22 mouse cellular contexts compared by ENCODE assay signal in the genomic region with DNA sequence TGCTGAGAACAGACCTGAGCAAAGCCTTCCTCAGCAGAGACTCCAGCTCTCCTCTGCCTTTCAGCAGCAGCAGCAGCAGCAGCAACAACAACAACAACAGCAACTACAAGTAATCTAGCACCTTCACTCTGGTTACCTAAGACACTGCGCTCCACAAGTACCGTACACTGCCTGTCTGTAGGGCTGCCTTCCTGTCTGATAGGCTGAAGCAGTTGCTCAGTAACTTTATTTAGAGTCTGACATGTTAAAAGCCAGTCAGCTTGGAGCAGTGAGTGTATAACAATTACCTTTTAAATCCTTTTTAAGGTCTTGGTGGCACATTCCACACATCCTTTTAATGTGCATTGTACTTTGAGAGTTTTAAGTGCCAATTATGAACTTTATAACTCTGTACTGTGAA. TPM values are rescaled to one million over a fixed set of nuclear protein-coding genes. Genes with fewer than 3 reads are reported as not detected.
"Had no signal": no experiment of that assay in that cellular context is flagged by ENCODE, and none has a peak within 500 bp of the region (broad histone marks: within the 10 kb centered on the region; RNA-seq: fewer than 3 reads in every experiment).

No protein-coding gene starts in this region.

- H3K4me3 ChIP-seq: midbrain, embryonic 10.5 days; midbrain, embryonic 12.5 days; myocyte; neural tube, embryonic 13.5 days; neural tube, embryonic 15.5 days had no signal

- H3K4me1 ChIP-seq: midbrain, embryonic 10.5 days; midbrain, embryonic 12.5 days; neural tube, embryonic 13.5 days had no signal

- H3K27me3 ChIP-seq: midbrain, embryonic 12.5 days; neural tube, embryonic 13.5 days; neural tube, embryonic 15.5 days had no signal

- H3K9me3 ChIP-seq: midbrain, embryonic 10.5 days; midbrain, embryonic 12.5 days; neural tube, embryonic 13.5 days; neural tube, embryonic 15.5 days had no signal

- DNase-seq: lung, adult 18-20 months; lung, embryonic 14.5 days; lung, postnatal 10 days; lung, postnatal 4 days; midbrain, embryonic 14.5 days; retina, postnatal 1 day; right cerebral cortex, adult 18-20 months; right cerebral cortex, postnatal 25 days; right cerebral cortex, postnatal 4 days; spleen, adult 18-20 months; thymus, adult 18-20 months; thymus, postnatal 14 days; thymus, postnatal 36 days had no signal

- ATAC-seq: midbrain, embryonic 16.5 days had no signal

- H3K9ac ChIP-seq: lung, embryonic 14.5 days; midbrain, embryonic 12.5 days; neural tube, embryonic 13.5 days; neural tube, embryonic 15.5 days had no signal

- H3K27ac ChIP-seq: midbrain, embryonic 10.5 days; midbrain, embryonic 12.5 days; neural tube, embryonic 13.5 days; neural tube, embryonic 15.5 days had no signal

RNA-seq across cellular contexts. Expression of a gene that starts 13.4 kb away (rescaled TPM):
- total RNA-seq: megakaryocyte, adult 5-6 weeks; megakaryocyte-erythroid progenitor cell, adult 5-6 weeks had no signal
- polyA plus RNA-seq: myocyte; small intestine, adult 2 months had no signal

RNA-seq across cellular contexts. Expression of a gene that starts 27.8 kb away (rescaled TPM):
- total RNA-seq: megakaryocyte, adult 5-6 weeks; megakaryocyte-erythroid progenitor cell, adult 5-6 weeks had no signal
